Mouse (Mus musculus) hindbrain, embryonic 12.5 days (tissue): ENCODE data around the gene Hoxa9. TPM values are rescaled to one million over a fixed set of nuclear protein-coding genes. Genes with fewer than 3 reads are reported as not detected.

Source experiments
- ATAC-seq: fragments of 200-750 bp; cut with Nextera tagmentation; 2 replicates; pipeline ENCODE4 v1.8.0; 2017; ENCODE audit warnings: moderate TSS enrichment; ENCODE audit not compliant: low FRiP score
- H3K27ac ChIP-seq: fragments of 300-500 bp; sonication (generic); 2 replicates; pipeline ENCODE4 v1.5.1; 2016; ENCODE audit warnings: mild to moderate bottlenecking
- H3K27me3 ChIP-seq: fragments of 300-500 bp; sonication (generic); 2 replicates; pipeline ENCODE4 v1.6.1; 2016; ENCODE audit warnings: mild to moderate bottlenecking
- H3K36me3 ChIP-seq: fragments of 300-500 bp; sonication (generic); 2 replicates; pipeline ENCODE4 v1.6.1; 2016; ENCODE audit warnings: mild to moderate bottlenecking
- H3K4me1 ChIP-seq: fragments of 300-500 bp; sonication (generic); 2 replicates; pipeline ENCODE4 v1.6.1; 2016
- H3K4me2 ChIP-seq: fragments of 300-500 bp; sonication (generic); replicated peaks from 2 replicates; pipeline ENCODE4 v1.6.1; 2016; ENCODE audit warnings: mild to moderate bottlenecking
- H3K4me3 ChIP-seq: fragments of 300-500 bp; sonication (generic); 2 replicates; pipeline ENCODE4 v1.5.1; 2016; ENCODE audit warnings: mild to moderate bottlenecking
- H3K9ac ChIP-seq: fragments of 300-500 bp; sonication (generic); 2 replicates; pipeline ENCODE4 v1.6.1; 2016; ENCODE audit warnings: mild to moderate bottlenecking, moderate library complexity
- H3K9me3 ChIP-seq: fragments of 300-500 bp; sonication (generic); replicated peaks from 2 replicates; pipeline ENCODE4 v1.6.1; 2016; ENCODE audit warnings: mild to moderate bottlenecking
- WGBS: fragments of 180-500 bp; shearing (Covaris S2); methylation state at CpG from one replicate; pipeline ENCODE4 v1.1.7; 2016; 5-methylcytosine and 5-hydroxymethylcytosine counted together
- polyA plus RNA-seq: library from polyadenylated mRNA; unstranded; fragments of >200 nt; fragmentation: Nextera tagmentation; extraction: Ambion mirVana; gene quantifications from 2 replicates; pipeline ENCODE4 v1.2.1, GENCODE M21; 2016

Gene Hoxa9
- polyA plus RNA-seq, 1 experiment from 2014 or later = 0.12 TPM

DNA sequence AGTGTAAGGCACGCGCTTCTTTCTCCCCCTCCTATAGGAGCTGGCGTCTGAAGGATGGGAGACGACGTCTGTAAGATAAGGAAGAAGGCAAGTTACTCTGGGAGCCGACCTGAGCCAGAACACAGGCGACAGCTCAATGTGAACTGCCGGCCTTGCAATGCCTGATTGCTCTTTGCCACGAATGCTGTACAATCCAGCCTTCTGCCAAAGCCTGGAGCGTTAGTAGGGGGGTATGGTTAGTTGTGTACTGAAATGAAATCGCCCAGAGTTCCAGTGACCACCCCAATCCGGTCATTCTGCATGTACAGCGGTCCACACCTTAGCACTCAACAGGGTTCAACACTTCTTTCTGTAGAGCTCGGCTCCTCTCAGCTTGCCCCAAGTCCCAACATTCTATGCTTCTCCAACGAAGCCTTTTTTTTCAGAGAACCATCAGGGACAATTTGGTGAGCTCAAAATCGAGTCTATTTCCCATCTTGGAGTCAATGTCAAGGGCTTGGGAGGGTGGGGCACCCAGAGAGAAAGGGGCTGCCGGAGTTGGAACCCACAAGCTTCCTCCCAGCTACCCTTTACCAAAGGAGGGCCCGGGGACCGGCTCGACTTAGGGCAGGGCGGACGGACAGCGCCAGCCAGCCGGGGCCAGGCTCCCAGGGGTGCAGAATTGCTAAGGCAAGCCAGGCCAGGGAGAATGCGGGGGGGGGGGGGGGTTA lies 28.3 kb upstream of the Hoxa9 start:
- H3K27ac ChIP-seq = no peak overlapping the region
- H3K27me3 ChIP-seq = peaks cover 86% of the 10 kb centered on the region
- H3K9me3 ChIP-seq = no peaks in the 10 kb centered on the region
- H3K4me1 ChIP-seq = peaks cover 9% of the 10 kb centered on the region
- ATAC-seq = no peak
- H3K4me3 ChIP-seq = 0 out of 2 replicates have a peak overlapping the region, but pooled peaks have one; percentile 16
- H3K36me3 ChIP-seq = no peaks in the 10 kb centered on the region
- under 1% methylated on average over 25 of the region's 25 CpGs for WGBS
- 0 out of 2 replicates have a peak overlapping the region, but pooled peaks have one; percentile 41 for H3K4me2 ChIP-seq
- H3K9ac ChIP-seq = no peak overlapping the region

DNA sequence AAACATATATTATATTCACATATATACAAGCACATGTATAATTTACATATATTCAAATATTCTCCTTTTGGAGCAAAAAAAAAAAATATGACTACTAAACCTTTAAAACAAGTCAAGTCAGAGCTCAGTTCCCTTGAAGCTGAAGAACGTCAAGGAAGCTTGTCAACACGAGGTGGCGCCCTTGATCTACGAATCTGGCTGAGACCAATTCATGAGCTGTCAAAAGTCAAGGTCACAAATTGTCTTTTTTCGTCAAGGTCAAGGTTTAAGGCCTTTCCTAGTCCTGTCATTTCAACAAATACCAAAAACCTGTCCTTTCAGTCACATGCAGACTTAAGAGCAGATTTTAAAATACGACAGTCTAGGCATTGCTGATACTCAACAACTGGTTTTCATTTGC lies 26.1 kb upstream of the Hoxa9 start:
- peaks cover 12% of the 10 kb centered on the region for H3K4me1 ChIP-seq
- H3K4me3 ChIP-seq = no peak overlapping the region
- no peak overlapping the region for H3K9ac ChIP-seq
- H3K27me3 ChIP-seq = peaks cover 86% of the 10 kb centered on the region
- H3K9me3 ChIP-seq = no peaks in the 10 kb centered on the region
- H3K36me3 ChIP-seq = no peaks in the 10 kb centered on the region
- ATAC-seq = no peak
- H3K4me2 ChIP-seq = no peak overlapping the region
- WGBS = under 1% methylated on average over 6 of the region's 6 CpGs
- H3K27ac ChIP-seq = no peak overlapping the region

DNA sequence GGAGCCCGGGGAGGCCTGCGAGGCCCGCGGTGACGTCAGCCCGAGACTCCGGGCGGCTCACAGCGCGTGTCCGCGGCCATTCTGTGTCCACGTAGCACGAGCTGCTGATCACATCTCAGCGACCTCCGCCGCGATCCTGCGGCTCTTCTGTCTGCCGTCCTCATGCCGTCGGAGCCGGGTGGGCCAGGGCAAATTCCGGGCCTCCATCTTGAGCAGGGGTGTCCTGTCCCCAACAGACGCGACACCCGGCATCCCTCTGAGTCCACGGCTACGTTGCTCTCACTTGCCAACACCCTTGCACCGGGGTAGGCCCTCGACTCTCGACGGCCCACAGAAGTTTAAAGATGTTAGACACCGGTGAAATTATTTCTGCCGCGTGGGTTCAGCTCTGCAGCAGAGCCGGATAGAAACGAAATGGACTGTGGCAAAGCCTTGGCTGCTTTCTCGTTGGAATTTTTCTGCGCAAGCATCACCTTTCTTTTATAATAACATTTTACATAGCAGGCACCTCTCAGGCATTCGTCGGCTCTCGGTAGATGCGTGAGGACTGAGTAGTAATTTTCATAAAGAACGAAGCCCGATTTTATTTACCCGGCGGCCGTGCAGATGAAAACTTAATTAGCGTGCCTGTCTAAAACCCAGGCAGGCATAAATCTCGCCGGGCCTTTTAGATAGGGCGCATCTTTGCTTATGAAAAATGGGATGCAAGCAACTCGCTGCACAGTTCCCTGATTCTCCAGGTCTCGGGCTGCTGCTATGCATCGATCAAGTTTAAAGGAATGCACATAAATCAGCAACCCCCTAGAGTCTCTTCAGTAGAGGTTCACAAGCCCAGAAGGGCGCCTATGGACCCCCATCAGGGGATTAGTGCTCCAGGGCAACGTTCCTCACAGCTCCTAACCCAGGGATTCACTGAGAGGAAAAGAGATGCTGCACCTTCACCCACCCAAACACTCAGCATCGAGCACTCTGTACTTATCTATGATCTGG lies 22.9 kb upstream of the Hoxa9 start:
- H3K36me3 ChIP-seq = no peaks in the 10 kb centered on the region
- no peak overlapping the region for H3K4me3 ChIP-seq
- no peak overlapping the region for H3K4me2 ChIP-seq
- H3K9me3 ChIP-seq = no peaks in the 10 kb centered on the region
- ATAC-seq = no peak
- 0 out of 2 replicates have a peak, but pooled peaks cover 2% of the 10 kb centered on the region for H3K4me1 ChIP-seq
- H3K27me3 ChIP-seq = peaks cover 92% of the 10 kb centered on the region
- 1% methylated on average over 59 of the region's 59 CpGs for WGBS
- no peak overlapping the region for H3K9ac ChIP-seq
- H3K27ac ChIP-seq = no peak overlapping the region

DNA sequence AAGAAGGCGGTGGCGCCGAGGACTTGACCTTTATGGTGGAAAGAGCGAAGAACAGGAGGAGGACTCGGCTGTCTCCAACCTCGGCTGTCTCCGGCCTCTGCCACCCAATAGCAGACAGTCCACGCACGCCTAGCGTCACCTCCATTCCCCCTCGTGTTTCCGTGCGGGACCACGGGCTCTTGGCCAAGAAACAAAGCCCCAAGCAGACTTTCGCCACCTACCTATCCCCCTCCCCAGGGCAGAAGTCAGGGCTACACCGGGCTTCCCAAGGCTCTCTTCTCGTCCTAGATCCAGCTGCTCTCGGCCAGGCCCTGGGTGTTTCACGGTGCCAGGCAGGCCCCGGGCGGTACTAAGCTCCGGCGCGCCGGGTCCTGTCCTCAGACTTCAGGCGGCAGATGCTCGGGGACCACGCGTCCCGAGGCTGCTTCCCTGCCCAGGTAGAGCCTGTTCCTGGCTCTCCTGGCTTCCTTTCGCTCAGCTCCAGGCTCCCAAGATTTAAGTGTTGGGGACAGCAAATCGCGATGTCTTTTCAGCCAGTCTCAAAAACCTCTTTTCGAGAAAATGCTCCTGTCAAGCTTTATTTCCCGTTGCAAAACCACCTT lies 22.0 kb upstream of the Hoxa9 start:
- Histone ChIP-seq H3K4me2 (no peak overlapping the region), H3K4me1 (0 out of 2 replicates have a peak, but pooled peaks cover 2% of the 10 kb centered on the region), H3K9me3 (no peaks in the 10 kb centered on the region), H3K9ac (no peak overlapping the region), H3K36me3 (no peaks in the 10 kb centered on the region), H3K27ac (no peak overlapping the region), H3K4me3 (no peak overlapping the region), H3K27me3 (peaks cover 92% of the 10 kb centered on the region)
- ATAC-seq = no peak
- under 1% methylated on average over 35 of the region's 35 CpGs for WGBS

DNA sequence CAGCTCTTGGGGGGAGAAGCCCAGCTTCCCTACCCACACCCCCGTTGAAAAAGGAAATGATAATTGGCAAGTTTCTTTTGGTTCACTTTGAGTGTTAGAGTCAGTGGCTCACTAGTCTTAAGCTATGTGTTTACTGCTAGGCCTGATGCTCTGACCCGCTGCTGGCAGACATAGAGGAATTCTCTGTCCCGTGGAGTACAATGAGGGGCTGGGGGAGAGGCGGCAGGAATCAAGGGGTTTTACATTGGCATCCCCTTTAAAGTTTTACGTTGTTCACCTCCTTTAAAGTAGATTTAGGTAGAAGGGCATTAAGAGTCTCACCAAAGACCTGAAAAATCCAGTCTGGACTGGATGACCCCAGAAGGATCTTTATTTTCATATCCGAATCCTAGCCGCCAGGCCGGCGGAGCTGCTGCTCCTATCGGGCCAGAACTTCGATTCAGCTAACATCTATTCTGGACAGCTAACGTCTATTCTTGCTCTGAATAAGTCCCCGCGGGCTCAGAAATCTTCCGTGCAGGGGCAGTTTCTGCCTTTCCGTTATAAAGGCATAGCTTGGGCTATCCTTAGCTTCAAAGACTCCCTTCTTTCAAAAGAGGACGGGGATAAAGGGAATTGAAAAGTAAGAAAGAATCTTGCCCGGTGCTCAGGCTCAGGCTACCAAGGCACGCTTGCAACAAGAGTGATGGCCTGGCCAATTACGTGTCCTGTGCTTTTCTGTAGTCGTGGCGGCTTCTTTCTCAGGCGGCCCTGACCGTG lies 21.3 kb upstream of the Hoxa9 start:
- Histone ChIP-seq H3K27ac (no peak overlapping the region), H3K9ac (no peak overlapping the region), H3K9me3 (no peaks in the 10 kb centered on the region), H3K4me2 (no peak overlapping the region), H3K36me3 (no peaks in the 10 kb centered on the region), H3K4me1 (0 out of 2 replicates have a peak, but pooled peaks cover 2% of the 10 kb centered on the region), H3K4me3 (no peak overlapping the region), H3K27me3 (peaks cover 93% of the 10 kb centered on the region)
- no peak for ATAC-seq
- WGBS = under 1% methylated on average over 24 of the region's 24 CpGs

DNA sequence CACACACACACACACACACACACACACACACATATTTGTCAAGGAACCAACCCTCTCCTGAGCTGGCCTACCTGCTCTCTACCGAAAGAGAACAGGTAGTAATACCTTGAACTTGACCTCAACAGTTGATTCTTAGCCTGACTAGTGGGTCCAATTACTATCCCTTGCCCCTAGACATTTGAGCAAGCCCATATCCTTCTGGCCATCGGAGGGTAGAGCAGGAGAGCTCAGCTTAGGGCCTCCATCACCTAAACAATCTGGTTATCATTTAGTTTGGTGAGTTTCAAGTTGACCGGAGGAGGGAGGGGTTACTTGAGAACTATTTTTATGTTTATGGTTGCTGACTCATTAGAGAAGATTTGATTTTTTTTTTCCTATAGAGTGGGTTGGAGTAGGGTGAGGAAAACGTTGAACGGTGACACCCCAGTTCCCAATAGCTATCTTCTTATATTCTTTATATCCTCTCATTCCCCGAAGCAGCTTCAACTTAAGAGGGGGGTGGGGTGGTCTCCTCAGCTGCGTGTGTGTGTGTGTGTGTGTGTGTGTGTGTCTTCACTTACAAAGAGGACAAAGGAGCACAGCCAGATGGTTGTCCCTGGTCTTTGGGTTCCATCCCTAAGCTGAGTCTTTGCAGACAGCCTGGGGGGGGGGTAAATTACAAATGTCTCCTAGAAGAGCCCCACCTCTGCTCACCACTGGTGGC lies 20.4 kb upstream of the Hoxa9 start:
- H3K4me3 ChIP-seq = no peak overlapping the region
- no peak overlapping the region for H3K4me2 ChIP-seq
- no peaks in the 10 kb centered on the region for H3K36me3 ChIP-seq
- H3K27ac ChIP-seq = no peak overlapping the region
- H3K27me3 ChIP-seq = peaks cover 95% of the 10 kb centered on the region
- 11% methylated on average over 7 of the region's 7 CpGs for WGBS
- 0 out of 2 replicates have a peak, but pooled peaks cover 2% of the 10 kb centered on the region for H3K4me1 ChIP-seq
- H3K9ac ChIP-seq = no peak overlapping the region
- no peak for ATAC-seq
- H3K9me3 ChIP-seq = no peaks in the 10 kb centered on the region

DNA sequence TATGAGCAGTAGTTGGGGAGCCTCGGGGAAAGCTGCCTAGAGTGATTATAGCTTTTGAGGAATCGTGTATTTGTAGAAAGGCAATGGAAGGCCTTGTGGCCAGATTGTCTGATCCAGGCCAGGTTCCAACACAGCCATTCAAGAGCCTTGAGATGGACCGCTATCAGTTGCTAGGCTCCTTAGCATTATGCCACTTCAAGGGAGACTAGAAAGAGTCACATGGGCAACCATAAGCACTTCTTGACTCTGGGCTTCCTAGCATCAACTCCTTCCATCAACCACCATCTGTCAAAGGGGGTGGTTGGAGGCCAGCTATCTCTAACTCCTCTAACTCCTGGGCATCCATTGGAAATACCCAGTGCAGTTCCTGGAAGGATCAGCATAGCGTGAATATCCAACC lies 18.9 kb upstream of the Hoxa9 start:
- ATAC-seq = no peak
- Histone ChIP-seq H3K4me1 (0 out of 2 replicates have a peak, but pooled peaks cover 5% of the 10 kb centered on the region), H3K27me3 (peaks cover 95% of the 10 kb centered on the region), H3K27ac (no peak overlapping the region), H3K4me2 (no peak overlapping the region), H3K9ac (no peak overlapping the region), H3K9me3 (no peaks in the 10 kb centered on the region), H3K4me3 (no peak overlapping the region), H3K36me3 (no peaks in the 10 kb centered on the region)
- 4% methylated on average over 4 of the region's 4 CpGs for WGBS

DNA sequence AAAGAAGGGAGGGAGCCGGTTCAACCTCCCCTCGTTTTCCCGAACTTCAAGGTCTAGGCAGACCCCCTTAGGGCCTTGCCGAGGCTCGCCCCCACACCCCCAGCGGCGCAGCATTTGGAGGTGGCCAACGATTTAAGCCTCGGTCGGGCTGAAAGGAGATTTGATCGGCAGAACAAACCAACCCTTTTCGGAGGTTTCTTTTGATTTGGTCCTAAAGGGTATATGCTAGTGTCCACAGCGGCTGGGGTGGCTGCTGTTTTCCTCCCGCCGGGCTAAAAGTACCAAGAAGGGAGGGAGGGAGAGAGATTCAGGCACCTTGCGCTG lies 18.5 kb upstream of the Hoxa9 start:
- Histone ChIP-seq H3K9ac (no peak overlapping the region), H3K4me3 (no peak overlapping the region), H3K36me3 (no peaks in the 10 kb centered on the region), H3K9me3 (no peaks in the 10 kb centered on the region), H3K27ac (no peak overlapping the region), H3K4me2 (no peak overlapping the region), H3K27me3 (peaks cover 98% of the 10 kb centered on the region), H3K4me1 (0 out of 2 replicates have a peak, but pooled peaks cover 5% of the 10 kb centered on the region)
- ATAC-seq = no peak
- 1% methylated on average over 16 of the region's 16 CpGs for WGBS

DNA sequence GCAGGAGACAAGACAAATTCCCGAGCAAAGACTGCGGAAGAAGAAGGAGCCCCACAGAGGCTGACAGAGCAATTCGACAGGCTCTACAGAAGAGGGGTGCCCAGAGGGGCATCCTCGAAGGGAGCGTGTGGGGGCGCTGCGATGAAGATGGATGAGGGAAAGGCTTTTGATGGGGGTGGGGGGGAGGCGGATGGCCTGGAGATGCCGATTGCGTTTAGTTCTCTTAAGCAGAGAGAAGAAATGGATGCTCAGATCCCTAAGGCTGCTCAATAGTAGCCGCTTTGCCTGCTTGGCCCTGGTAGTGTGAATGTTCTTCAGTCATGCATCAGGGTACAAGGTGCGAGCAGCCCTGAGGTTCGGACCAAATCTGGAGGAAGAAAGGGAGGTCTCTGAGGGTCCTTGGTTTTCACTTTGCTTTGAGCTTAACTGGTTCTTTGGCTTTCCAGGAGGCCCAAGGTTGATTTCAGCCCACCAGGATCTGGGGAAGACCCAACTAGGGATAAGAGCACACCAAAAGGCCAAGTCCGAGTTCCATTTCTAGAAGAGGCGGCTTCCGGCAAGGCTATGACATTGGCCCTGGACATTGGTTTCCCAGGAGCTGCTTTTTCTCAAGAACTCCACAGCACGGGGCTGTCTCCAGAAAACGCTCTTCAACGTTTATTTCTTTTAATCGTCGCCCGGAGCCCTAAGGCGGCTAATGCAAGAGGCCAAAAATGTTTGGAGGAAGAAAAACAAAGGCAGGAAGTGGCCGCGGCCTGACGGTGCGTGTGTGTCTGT lies 17.9 kb upstream of the Hoxa9 start:
- Histone ChIP-seq H3K4me2 (no peak overlapping the region), H3K27me3 (peaks cover 98% of the 10 kb centered on the region), H3K9ac (no peak overlapping the region), H3K4me3 (no peak overlapping the region), H3K9me3 (no peaks in the 10 kb centered on the region), H3K4me1 (0 out of 2 replicates have a peak, but pooled peaks cover 5% of the 10 kb centered on the region), H3K27ac (no peak overlapping the region), H3K36me3 (no peaks in the 10 kb centered on the region)
- ATAC-seq = no peak
- 1% methylated on average over 27 of the region's 27 CpGs for WGBS

DNA sequence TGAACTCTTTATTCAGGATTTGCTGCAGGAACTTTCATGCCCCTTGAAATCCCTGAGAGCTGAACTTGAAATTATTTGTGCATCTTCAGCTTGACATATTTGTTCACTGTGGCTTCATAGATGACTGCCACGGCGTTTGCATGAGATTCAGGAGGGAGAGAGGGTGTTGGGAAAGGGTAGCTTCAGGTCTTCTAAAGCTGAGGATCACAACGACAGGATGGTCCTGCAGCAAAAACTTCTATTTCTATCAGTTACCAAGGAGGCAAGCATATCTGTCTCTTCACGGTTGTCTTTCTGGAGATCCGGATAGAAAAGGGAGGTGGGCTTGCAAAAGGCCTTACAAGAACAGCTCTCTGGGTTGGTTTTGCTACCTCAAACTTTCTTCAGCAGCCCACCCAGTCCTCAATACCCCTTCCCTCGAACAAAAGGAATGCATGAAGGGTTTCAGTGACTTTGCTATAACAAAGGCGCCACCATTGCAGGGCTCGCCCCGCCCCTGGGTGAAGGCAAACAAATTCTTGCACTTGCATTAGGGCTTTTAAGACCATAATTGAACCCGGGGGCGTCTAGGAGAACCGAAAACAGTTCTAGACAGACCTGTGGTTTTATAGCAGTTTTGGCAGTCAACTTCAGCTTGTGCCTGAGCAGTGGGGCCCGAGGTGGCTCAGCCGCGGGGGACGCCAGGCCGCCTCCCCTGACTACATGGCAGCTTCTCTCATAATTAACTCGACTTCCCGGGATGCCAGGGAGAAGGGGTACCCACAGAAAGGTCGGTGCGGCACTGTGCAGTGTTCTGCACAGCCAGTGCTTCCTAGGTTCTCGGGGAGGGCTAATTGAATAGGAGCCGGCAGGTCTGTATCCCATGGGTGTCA lies 17.1 kb upstream of the Hoxa9 start:
- no peak overlapping the region for H3K4me2 ChIP-seq
- no peak overlapping the region for H3K4me3 ChIP-seq
- no peaks in the 10 kb centered on the region for H3K36me3 ChIP-seq
- 0 out of 2 replicates have a peak, but pooled peaks cover 2% of the 10 kb centered on the region for H3K4me1 ChIP-seq
- no peak for ATAC-seq
- WGBS = 1% methylated on average over 23 of the region's 23 CpGs
- no peaks in the 10 kb centered on the region for H3K9me3 ChIP-seq
- no peak overlapping the region for H3K27ac ChIP-seq
- H3K27me3 ChIP-seq = peaks cover 98% of the 10 kb centered on the region
- H3K9ac ChIP-seq = no peak overlapping the region
